Mouse (Mus musculus): ENCODE results near the gene Adcy5.

The Adcy5 gene

GRCm38 (mm10) chr16:35193357-35193756 lies 38.7 kb downstream of the Adcy5 start:
- in situ Hi-C loops (cut with MboI; ENCODE audit: low pct_unique_long_range_greater_than_20kb in 1 of 2, low sequenced_read_pairs in 2 of 2, unreplicated experiment in 1 of 2) = no loop called here

GRCm38 (mm10) chr16:35199721-35200431 lies 45.2 kb downstream of the Adcy5 start:
- in situ Hi-C loops (cut with MboI; ENCODE audit: low pct_unique_long_range_greater_than_20kb in 1 of 2, low sequenced_read_pairs in 2 of 2, unreplicated experiment in 1 of 2) = no loop called here

GRCm38 (mm10) chr16:35200432-35201142 lies 45.9 kb downstream of the Adcy5 start:
- in situ Hi-C loops (cut with MboI; ENCODE audit: low pct_unique_long_range_greater_than_20kb in 1 of 2, low sequenced_read_pairs in 2 of 2, unreplicated experiment in 1 of 2) = no loop called here

GRCm38 (mm10) chr16:35201281-35201680 lies 46.6 kb downstream of the Adcy5 start:
- in situ Hi-C loops (cut with MboI; ENCODE audit: low pct_unique_long_range_greater_than_20kb in 1 of 2, low sequenced_read_pairs in 2 of 2, unreplicated experiment in 1 of 2) = no loop called here

- in situ Hi-C loops (cut with MboI; ENCODE audit: low pct_unique_long_range_greater_than_20kb in 1 of 2, low sequenced_read_pairs in 2 of 2, unreplicated experiment in 1 of 2) = no loop called here
Observed at GRCm38 (mm10) chr16:35203511-35203910, 48.8 kb downstream of the Adcy5 start.

GRCm38 (mm10) chr16:35205681-35206080 lies 51.0 kb downstream of the Adcy5 start:
- in situ Hi-C loops (cut with MboI; ENCODE audit: low pct_unique_long_range_greater_than_20kb in 1 of 2, low sequenced_read_pairs in 2 of 2, unreplicated experiment in 1 of 2) = no loop called here

- in situ Hi-C loops (cut with MboI; ENCODE audit: low pct_unique_long_range_greater_than_20kb in 1 of 2, low sequenced_read_pairs in 2 of 2, unreplicated experiment in 1 of 2) = no loop called here
Observed at GRCm38 (mm10) chr16:35206426-35206825, 51.7 kb downstream of the Adcy5 start.

GRCm38 (mm10) chr16:35208796-35209195 lies 54.1 kb downstream of the Adcy5 start:
- in situ Hi-C loops (cut with MboI; ENCODE audit: low pct_unique_long_range_greater_than_20kb in 1 of 2, low sequenced_read_pairs in 2 of 2, unreplicated experiment in 1 of 2) = no loop called here

GRCm38 (mm10) chr16:35209753-35210152 lies 55.1 kb downstream of the Adcy5 start:
- in situ Hi-C loops (cut with MboI; ENCODE audit: low pct_unique_long_range_greater_than_20kb in 1 of 2, low sequenced_read_pairs in 2 of 2, unreplicated experiment in 1 of 2) = no loop called here

- in situ Hi-C loops (cut with MboI; ENCODE audit: low pct_unique_long_range_greater_than_20kb in 1 of 2, low sequenced_read_pairs in 2 of 2, unreplicated experiment in 1 of 2) = no loop called here
Observed at GRCm38 (mm10) chr16:35215047-35215446, 60.4 kb downstream of the Adcy5 start.

- in situ Hi-C loops (cut with MboI; ENCODE audit: low pct_unique_long_range_greater_than_20kb in 1 of 2, low sequenced_read_pairs in 2 of 2, unreplicated experiment in 1 of 2) = no loop called here
Observed at GRCm38 (mm10) chr16:35215498-35215897, 60.8 kb downstream of the Adcy5 start.

GRCm38 (mm10) chr16:35216826-35217491 lies 62.3 kb downstream of the Adcy5 start:
- in situ Hi-C loops (cut with MboI; ENCODE audit: low pct_unique_long_range_greater_than_20kb in 1 of 2, low sequenced_read_pairs in 2 of 2, unreplicated experiment in 1 of 2) = no loop called here

- in situ Hi-C loops (cut with MboI; ENCODE audit: low pct_unique_long_range_greater_than_20kb in 1 of 2, low sequenced_read_pairs in 2 of 2, unreplicated experiment in 1 of 2) = no loop called here
Observed at GRCm38 (mm10) chr16:35220412-35220811, 65.7 kb downstream of the Adcy5 start.

GRCm38 (mm10) chr16:35221581-35221980 lies 66.9 kb downstream of the Adcy5 start:
- in situ Hi-C loops (cut with MboI; ENCODE audit: low pct_unique_long_range_greater_than_20kb in 1 of 2, low sequenced_read_pairs in 2 of 2, unreplicated experiment in 1 of 2) = no loop called here

- in situ Hi-C loops (cut with MboI; ENCODE audit: low pct_unique_long_range_greater_than_20kb in 1 of 2, low sequenced_read_pairs in 2 of 2, unreplicated experiment in 1 of 2) = no loop called here
Observed at GRCm38 (mm10) chr16:35223930-35224329, 69.3 kb downstream of the Adcy5 start.

- in situ Hi-C loops (cut with MboI; ENCODE audit: low pct_unique_long_range_greater_than_20kb in 1 of 2, low sequenced_read_pairs in 2 of 2, unreplicated experiment in 1 of 2) = no loop called here
Observed at GRCm38 (mm10) chr16:35224716-35225115, 70.0 kb downstream of the Adcy5 start.

- in situ Hi-C loops (cut with MboI; ENCODE audit: low pct_unique_long_range_greater_than_20kb in 1 of 2, low sequenced_read_pairs in 2 of 2, unreplicated experiment in 1 of 2) = no loop called here
Observed at GRCm38 (mm10) chr16:35229582-35229981, 74.9 kb downstream of the Adcy5 start.

GRCm38 (mm10) chr16:35232153-35232750 lies 77.6 kb downstream of the Adcy5 start:
- in situ Hi-C loops (cut with MboI; ENCODE audit: low pct_unique_long_range_greater_than_20kb in 1 of 2, low sequenced_read_pairs in 2 of 2, unreplicated experiment in 1 of 2) = no loop called here

GRCm38 (mm10) chr16:35233329-35233728 lies 78.7 kb downstream of the Adcy5 start:
- in situ Hi-C loops (cut with MboI; ENCODE audit: low pct_unique_long_range_greater_than_20kb in 1 of 2, low sequenced_read_pairs in 2 of 2, unreplicated experiment in 1 of 2) = no loop called here

Measured in mouse embryonic stem cell (cell line).